Mouse (Mus musculus) CD4-positive, CD25-positive, alpha-beta regulatory T cell, adult 2 months (primary cell): ENCODE results near the gene D630036H23Rik.
"Not testable (repeated sequence)": the region's sequence is repeated elsewhere in the genome, so short reads cannot be mapped to it uniquely, and the experiment has no call there.

ENCODE experiments used
- DNase-seq: peaks from one replicate; pipeline ENCODE4 v3.0.0-alpha.2; 2012; ENCODE audit warnings: low read depth, low spot score

D630036H23Rik gene

GRCm38 (mm10) chr12:36381441-36382340, at the start of gene D630036H23Rik, which contains the start of gene Ispd:
Gene D630036H23Rik (minus strand): TSS chr12:36382181.
Gene Ispd (plus strand): TSS chr12:36381450.
- peak; percentile 78 for DNase-seq

- no peak for DNase-seq
Observed at GRCm38 (mm10) chr12:36426163-36427045, 44.4 kb upstream of the D630036H23Rik start.

GRCm38 (mm10) chr12:36425258-36425657, 43.3 kb upstream of the D630036H23Rik start:
- DNase-seq: no peak

GRCm38 (mm10) chr12:36423677-36424076, 41.7 kb upstream of the D630036H23Rik start:
- no peak for DNase-seq

GRCm38 (mm10) chr12:36395115-36395514, 13.1 kb upstream of the D630036H23Rik start:
- DNase-seq: no peak

- DNase-seq: no peak
Observed at GRCm38 (mm10) chr12:36386991-36387390, 5.0 kb upstream of the D630036H23Rik start.

- no peak for DNase-seq
Observed at GRCm38 (mm10) chr12:36385386-36385785, 3.4 kb upstream of the D630036H23Rik start.

GRCm38 (mm10) chr12:36380806-36381205, 1.2 kb downstream of the D630036H23Rik start:
- DNase-seq: no peak

- no peak for DNase-seq
Observed at GRCm38 (mm10) chr12:36380254-36380653, 1.7 kb downstream of the D630036H23Rik start.

- DNase-seq: not testable (repeated sequence)
Observed at GRCm38 (mm10) chr12:36376391-36376790, 5.6 kb downstream of the D630036H23Rik start.

GRCm38 (mm10) chr12:36373237-36373998, 8.6 kb downstream of the D630036H23Rik start:
- DNase-seq: peak; percentile 18

- no peak for DNase-seq
Observed at GRCm38 (mm10) chr12:36364013-36364412, 18.0 kb downstream of the D630036H23Rik start.

- no peak for DNase-seq
Observed at GRCm38 (mm10) chr12:36360693-36361092, 21.3 kb downstream of the D630036H23Rik start.

GRCm38 (mm10) chr12:36360064-36360463, 21.9 kb downstream of the D630036H23Rik start:
- no peak for DNase-seq

- DNase-seq: no peak
Observed at GRCm38 (mm10) chr12:36344131-36344530, 37.9 kb downstream of the D630036H23Rik start.

GRCm38 (mm10) chr12:36333837-36334281, 48.1 kb downstream of the D630036H23Rik start:
- DNase-seq: no peak

GRCm38 (mm10) chr12:36332676-36333075, 49.3 kb downstream of the D630036H23Rik start:
- no peak for DNase-seq
